Comparison of ENCODE assay signal across 9 mouse cellular contexts in genomic region chr11:120538955-120539284, GRCm38 (mm10). TPM values are rescaled to one million over a fixed set of nuclear protein-coding genes. Genes with fewer than 3 reads are reported as not detected.
DNase-seq lines count a peak whose midpoint lies in the region; ATAC-seq lines count a peak whose summit lies in the region.
"Had no signal": no experiment of that assay in that cellular context is flagged by ENCODE, and none has a peak within 500 bp of the region (broad histone marks: within the 10 kb centered on the region; RNA-seq: fewer than 3 reads in every experiment).

No protein-coding gene starts in this region.

- no peak overlapping the region for H3K4me2 ChIP-seq in kidney, embryonic 14.5 days (replicated peaks; ENCODE audit: low read depth, low read length)
- H3K4me2 ChIP-seq in forebrain, embryonic 15.5 days (replicated peaks): no peak overlapping the region
- 0 out of 2 replicates have a peak overlapping the region, but pooled peaks have one; percentile 35 for H3K4me2 ChIP-seq in limb, embryonic 12.5 days
- H3K4me2 ChIP-seq in neural tube, embryonic 13.5 days: no peak overlapping the region
- H3K4me2 ChIP-seq: embryonic facial prominence, embryonic 15.5 days had no signal

- H3K27ac ChIP-seq in kidney, embryonic 14.5 days (ENCODE audit: low read depth, low read length): peak overlapping the region; percentile 92
- H3K27ac ChIP-seq in forebrain, embryonic 15.5 days (replicated peaks): peak overlapping the region; percentile 36
- peak overlapping the region; percentile 86 for H3K27ac ChIP-seq in limb, embryonic 12.5 days
- H3K27ac ChIP-seq in neural tube, embryonic 13.5 days (replicated peaks): peak overlapping the region; percentile 75

- ATAC-seq in kidney, embryonic 14.5 days (ENCODE audit: low FRiP score, low TSS enrichment): no peak
- no peak for ATAC-seq in forebrain, embryonic 15.5 days (replicated peaks)
- no peak; the same call in 1 of the 2 replicates for ATAC-seq in limb, embryonic 12.5 days (ENCODE audit: insufficient number of reproducible peaks, insufficient read depth, low FRiP score, low TSS enrichment, low read depth)
- ATAC-seq in neural tube, embryonic 13.5 days (ENCODE audit: low read depth): no peak

- peaks cover 20% of the 10 kb centered on the region for H3K4me1 ChIP-seq in kidney, embryonic 14.5 days (ENCODE audit: control insufficient read depth, insufficient read depth, low read length)
- H3K4me1 ChIP-seq in forebrain, embryonic 15.5 days: peaks cover 4% of the 10 kb centered on the region; the same call in 1 of the 2 replicates
- peaks cover 24% of the 10 kb centered on the region for H3K4me1 ChIP-seq in limb, embryonic 12.5 days (replicated peaks)
- peaks cover 23% of the 10 kb centered on the region for H3K4me1 ChIP-seq in neural tube, embryonic 13.5 days (replicated peaks)

- 38% methylated on average over 8 of the region's 8 CpGs for WGBS in kidney, embryonic 14.5 days
- 54% methylated on average over 8 of the region's 8 CpGs for WGBS in forebrain, embryonic 15.5 days
- WGBS in limb, embryonic 12.5 days: 59% methylated on average over 8 of the region's 8 CpGs
- 57% methylated on average over 8 of the region's 8 CpGs for WGBS in neural tube, embryonic 13.5 days

- intact Hi-C loops in gastrocnemius, postnatal 14 days (cut with DNase I; ENCODE audit: low total_unique reads): no loop called here
- intact Hi-C loops in left cerebral cortex, postnatal 14 days (cut with DNase I): no loop called here

- H3K27me3 ChIP-seq in kidney, embryonic 14.5 days (ENCODE audit: control insufficient read depth, insufficient read depth, low read length): no peaks in the 10 kb centered on the region
- H3K27me3 ChIP-seq in forebrain, embryonic 15.5 days: no peaks in the 10 kb centered on the region
- peaks cover 17% of the 10 kb centered on the region for H3K27me3 ChIP-seq in limb, embryonic 12.5 days
- peaks cover 9% of the 10 kb centered on the region for H3K27me3 ChIP-seq in neural tube, embryonic 13.5 days

- H3K4me3 ChIP-seq in kidney, embryonic 14.5 days (ENCODE audit: low read length): no peak overlapping the region
- no peak overlapping the region for H3K4me3 ChIP-seq in forebrain, embryonic 15.5 days
- 0 out of 2 replicates have a peak overlapping the region, but pooled peaks have one; percentile 9 for H3K4me3 ChIP-seq in limb, embryonic 12.5 days (replicated peaks)
- no peak overlapping the region for H3K4me3 ChIP-seq in neural tube, embryonic 13.5 days
- H3K4me3 ChIP-seq: embryonic facial prominence, embryonic 15.5 days had no signal

- H3K9me3 ChIP-seq in kidney, embryonic 14.5 days (ENCODE audit: control insufficient read depth, low read length): no peaks in the 10 kb centered on the region
- H3K9me3 ChIP-seq in forebrain, embryonic 15.5 days: no peaks in the 10 kb centered on the region
- H3K9me3 ChIP-seq in limb, embryonic 12.5 days: no peaks in the 10 kb centered on the region
- no peaks in the 10 kb centered on the region for H3K9me3 ChIP-seq in neural tube, embryonic 13.5 days
- H3K9me3 ChIP-seq: embryonic facial prominence, embryonic 15.5 days had no signal

- no peak for DNase-seq in kidney, postnatal 36 days
- no peak for DNase-seq in thymus, postnatal 0 days (ENCODE audit: low spot score)
- DNase-seq in gastrocnemius, postnatal 14 days: no peak
- DNase-seq in left cerebral cortex, postnatal 14 days (ENCODE audit: low spot score in 2 of 2): no peak

- peaks cover 22% of the 10 kb centered on the region for H3K36me3 ChIP-seq in kidney, embryonic 14.5 days (ENCODE audit: control insufficient read depth, insufficient read depth, low read length)
- peaks cover 17% of the 10 kb centered on the region for H3K36me3 ChIP-seq in forebrain, embryonic 15.5 days
- peaks cover 28% of the 10 kb centered on the region for H3K36me3 ChIP-seq in limb, embryonic 12.5 days
- peaks cover 26% of the 10 kb centered on the region for H3K36me3 ChIP-seq in neural tube, embryonic 13.5 days

- peak overlapping the region; percentile 45; the same call in 1 of the 2 replicates for H3K9ac ChIP-seq in kidney, embryonic 14.5 days (ENCODE audit: low read depth, low read length)
- H3K9ac ChIP-seq in forebrain, embryonic 15.5 days (replicated peaks): no peak overlapping the region
- peak overlapping the region; percentile 48; the same call in 1 of the 2 replicates for H3K9ac ChIP-seq in limb, embryonic 12.5 days (replicated peaks)
- no peak overlapping the region for H3K9ac ChIP-seq in neural tube, embryonic 13.5 days
- H3K9ac ChIP-seq: embryonic facial prominence, embryonic 15.5 days had no signal

RNA-seq across cellular contexts. Expression of gene Gcgr, which starts 8.4 kb away (rescaled TPM):
- 2.0 and 2.4 TPM in 2 replicates for polyA plus RNA-seq in kidney, embryonic 14.5 days (2014; fragmentation: Nextera tagmentation; extraction: Ambion mirVana)
- 0.09 TPM in 2 replicates for polyA plus RNA-seq in forebrain, embryonic 15.5 days (2015; fragmentation: Nextera tagmentation; extraction: Ambion mirVana)
- polyA plus RNA-seq in limb, embryonic 12.5 days (2016; fragmentation: Nextera tagmentation; extraction: Ambion mirVana): 3.8 and 4.0 TPM in 2 replicates
- 0.20 and 0.28 TPM in 2 replicates for polyA plus RNA-seq in neural tube, embryonic 13.5 days (2015; fragmentation: Nextera tagmentation; extraction: Ambion mirVana)
- 0.14 and 0.18 TPM in 2 replicates for polyA plus RNA-seq in thymus, postnatal 0 days (2015; fragmentation: Nextera tagmentation; extraction: Ambion mirVana)
- total RNA-seq in gastrocnemius, postnatal 14 days (2021): under 1 TPM in 1 of 2 experiments, not detected in 1; 0.38 TPM
- total RNA-seq in left cerebral cortex, postnatal 14 days (2021): under 1 TPM; 0.17 to 0.18 TPM

RNA-seq across cellular contexts. Expression of gene Mcrip1, which starts 10.6 kb away (rescaled TPM):
- polyA plus RNA-seq in kidney, embryonic 14.5 days (2014; fragmentation: Nextera tagmentation; extraction: Ambion mirVana): 236 and 265 TPM in 2 replicates
- 242 and 245 TPM in 2 replicates for polyA plus RNA-seq in forebrain, embryonic 15.5 days (2015; fragmentation: Nextera tagmentation; extraction: Ambion mirVana)
- 221 and 229 TPM in 2 replicates for polyA plus RNA-seq in limb, embryonic 12.5 days (2016; fragmentation: Nextera tagmentation; extraction: Ambion mirVana)
- polyA plus RNA-seq in neural tube, embryonic 13.5 days (2015; fragmentation: Nextera tagmentation; extraction: Ambion mirVana): 201 and 236 TPM in 2 replicates
- polyA plus RNA-seq in thymus, postnatal 0 days (2015; fragmentation: Nextera tagmentation; extraction: Ambion mirVana): 179 and 196 TPM in 2 replicates
- 10 to 100 TPM; 31.1 to 33.3 TPM for total RNA-seq in gastrocnemius, postnatal 14 days (2021)
- total RNA-seq in left cerebral cortex, postnatal 14 days (2021): 100 to 1,000 TPM in 1 of 2 experiments, 10 to 100 TPM in 1; 95.9 to 101 TPM

RNA-seq across cellular contexts. Expression of gene Ppp1r27, which starts 12.0 kb away (rescaled TPM):
- polyA plus RNA-seq in kidney, embryonic 14.5 days (2014; fragmentation: Nextera tagmentation; extraction: Ambion mirVana): 0.58 and 0.89 TPM in 2 replicates
- polyA plus RNA-seq in forebrain, embryonic 15.5 days (2015; fragmentation: Nextera tagmentation; extraction: Ambion mirVana): 0.23 TPM in 1 of 2 replicates, not detected in the other
- not detected in 2 replicates for polyA plus RNA-seq in limb, embryonic 12.5 days (2016; fragmentation: Nextera tagmentation; extraction: Ambion mirVana)
- not detected in 2 replicates for polyA plus RNA-seq in neural tube, embryonic 13.5 days (2015; fragmentation: Nextera tagmentation; extraction: Ambion mirVana)
- 13.7 and 17.1 TPM in 2 replicates for polyA plus RNA-seq in thymus, postnatal 0 days (2015; fragmentation: Nextera tagmentation; extraction: Ambion mirVana)
- 100 to 1,000 TPM; 159 to 234 TPM for total RNA-seq in gastrocnemius, postnatal 14 days (2021)
- total RNA-seq in left cerebral cortex, postnatal 14 days (2021): not detected

RNA-seq across cellular contexts. Expression of gene P4hb, which starts 34.1 kb away (rescaled TPM):
- 558 and 716 TPM in 2 replicates for polyA plus RNA-seq in kidney, embryonic 14.5 days (2014; fragmentation: Nextera tagmentation; extraction: Ambion mirVana)
- polyA plus RNA-seq in forebrain, embryonic 15.5 days (2015; fragmentation: Nextera tagmentation; extraction: Ambion mirVana): 234 and 239 TPM in 2 replicates
- polyA plus RNA-seq in limb, embryonic 12.5 days (2016; fragmentation: Nextera tagmentation; extraction: Ambion mirVana): 620 and 631 TPM in 2 replicates
- polyA plus RNA-seq in neural tube, embryonic 13.5 days (2015; fragmentation: Nextera tagmentation; extraction: Ambion mirVana): 329 and 382 TPM in 2 replicates
- 254 and 290 TPM in 2 replicates for polyA plus RNA-seq in thymus, postnatal 0 days (2015; fragmentation: Nextera tagmentation; extraction: Ambion mirVana)
- total RNA-seq in gastrocnemius, postnatal 14 days (2021): 100 to 1,000 TPM; 264 to 301 TPM
- 100 to 1,000 TPM; 125 to 127 TPM for total RNA-seq in left cerebral cortex, postnatal 14 days (2021)

RNA-seq across cellular contexts. Expression of gene Arhgdia, which starts 42.5 kb away (rescaled TPM):
- 454 and 612 TPM in 2 replicates for polyA plus RNA-seq in kidney, embryonic 14.5 days (2014; fragmentation: Nextera tagmentation; extraction: Ambion mirVana)
- polyA plus RNA-seq in forebrain, embryonic 15.5 days (2015; fragmentation: Nextera tagmentation; extraction: Ambion mirVana): 464 TPM in 2 replicates
- polyA plus RNA-seq in limb, embryonic 12.5 days (2016; fragmentation: Nextera tagmentation; extraction: Ambion mirVana): 484 and 518 TPM in 2 replicates
- 529 and 543 TPM in 2 replicates for polyA plus RNA-seq in neural tube, embryonic 13.5 days (2015; fragmentation: Nextera tagmentation; extraction: Ambion mirVana)
- 553 and 615 TPM in 2 replicates for polyA plus RNA-seq in thymus, postnatal 0 days (2015; fragmentation: Nextera tagmentation; extraction: Ambion mirVana)
- total RNA-seq in gastrocnemius, postnatal 14 days (2021): 100 to 1,000 TPM; 118 to 144 TPM
- 100 to 1,000 TPM; 397 to 401 TPM for total RNA-seq in left cerebral cortex, postnatal 14 days (2021)

Comparison
In these comparisons a context has a peak if more than half of its experiments do, and no peak if none do; other contexts are left out.
1. H3K27ac ChIP-seq: peak in every context shown above with its lines; median percentile 92 in kidney, embryonic 14.5 days; 86 in limb, embryonic 12.5 days; 75 in neural tube, embryonic 13.5 days; 36 in forebrain, embryonic 15.5 days.
2. H3K9ac ChIP-seq: peak in kidney, embryonic 14.5 days (single experiment) and limb, embryonic 12.5 days (single experiment); none in forebrain, embryonic 15.5 days (single experiment) and neural tube, embryonic 13.5 days (single experiment).